Mouse (Mus musculus) ES-E14 (cell line): ENCODE results near the gene Mdh1. TPM values are rescaled to one million over a fixed set of nuclear protein-coding genes. Genes with fewer than 3 reads are reported as not detected.

Experiments used
- DNase-seq: peaks from one replicate; pipeline ENCODE4 v3.0.0-alpha.2; 2013; ENCODE audit warnings: low read depth, low spot score
- H3K27ac ChIP-seq: 2 replicates; pipeline ENCODE4 v1.5.1; 2012; ENCODE audit warnings: low read depth, mild to moderate bottlenecking, low read length, moderate library complexity, mixed read lengths; ENCODE audit not compliant: poor library complexity, insufficient read depth, severe bottlenecking
- H3K36me3 ChIP-seq: 2 replicates; pipeline ENCODE4 v1.6.1; 2012; ENCODE audit warnings: mild to moderate bottlenecking, low read length, moderate library complexity, mixed read lengths; ENCODE audit not compliant: control insufficient read depth, poor library complexity, insufficient read depth, severe bottlenecking
- H3K4me1 ChIP-seq, 2 experiments: fragments of 150-350 bp in 1 of 2; sonication (generic) in 1 of 2; 2 replicates each; pipeline ENCODE4 v1.6.1; 2012; ENCODE audit warnings: low read length in 2 of 2, mild to moderate bottlenecking in 1 of 2, mixed read lengths in 1 of 2; ENCODE audit not compliant: control insufficient read depth in 2 of 2, insufficient read depth in 2 of 2, poor library complexity in 1 of 2
- H3K4me3 ChIP-seq, 2 experiments: fragments of 150-350 bp in 1 of 2; sonication (generic) in 1 of 2; 2 replicates each; pipeline ENCODE4 v1.5.1; 2012; ENCODE audit warnings: low read length in 2 of 2, low read depth in 1 of 2, mild to moderate bottlenecking in 1 of 2, mixed read lengths in 1 of 2; ENCODE audit not compliant: insufficient read depth in 1 of 2, poor library complexity in 1 of 2, severe bottlenecking in 1 of 2
- H3K9ac ChIP-seq: 2 replicates; pipeline ENCODE4 v1.6.1; 2012; ENCODE audit warnings: low read depth, mild to moderate bottlenecking, low read length, mixed read lengths; ENCODE audit not compliant: poor library complexity, insufficient read depth, severe bottlenecking
- H3K9me3 ChIP-seq: fragments of 150-350 bp; sonication (generic); 2 replicates; pipeline ENCODE4 v1.6.1; 2012; ENCODE audit warnings: low read depth, mild to moderate bottlenecking, low read length; ENCODE audit not compliant: control insufficient read depth, insufficient read depth
- CHD2 ChIP-seq: IDR thresholded peaks from 2 replicates; pipeline ENCODE4 v1.6.1; 2014; ENCODE audit warnings: mild to moderate bottlenecking, low read depth, low read length, inconsistent platforms
- HCFC1 ChIP-seq: IDR thresholded peaks from 2 replicates; pipeline ENCODE4 v1.6.1; 2012; ENCODE audit warnings: low read length, inconsistent platforms, borderline replicate concordance; ENCODE audit not compliant: insufficient read depth
- MAFK ChIP-seq: IDR thresholded peaks from 2 replicates; pipeline ENCODE4 v1.6.1; 2014; ENCODE audit warnings: mild to moderate bottlenecking, low read depth, low read length, inconsistent platforms; ENCODE audit not compliant: insufficient read depth
- ZC3H11A ChIP-seq: IDR thresholded peaks from 2 replicates; pipeline ENCODE4 v1.6.1; 2012; ENCODE audit warnings: low read depth, mild to moderate bottlenecking, inconsistent platforms, low read length, borderline replicate concordance
- ZNF384 ChIP-seq: IDR thresholded peaks from 2 replicates; pipeline ENCODE4 v1.6.1; 2012; ENCODE audit warnings: low read depth, low read length, inconsistent platforms
- in situ Hi-C, 2 experiments: fragments of 600-800 bp; cut with MboI; formaldehyde crosslinking; loops; one replicate each; pipeline ENCODE4 v1.15.1; 2025; ENCODE audit warnings: low sequenced_read_pairs in 2 of 2, inconsistent platforms in 1 of 2; ENCODE audit not compliant: unreplicated experiment in 2 of 2
- total RNA-seq: library from RNA; depleted of rRNA; stranded (reverse); fragments of 300-350 nt; gene quantifications from 2 replicates; pipeline ENCODE4 v1.2.3, GENCODE M21; 2012

The Mdh1 gene
- total RNA-seq, 1 experiment: 141 TPM

DNA sequence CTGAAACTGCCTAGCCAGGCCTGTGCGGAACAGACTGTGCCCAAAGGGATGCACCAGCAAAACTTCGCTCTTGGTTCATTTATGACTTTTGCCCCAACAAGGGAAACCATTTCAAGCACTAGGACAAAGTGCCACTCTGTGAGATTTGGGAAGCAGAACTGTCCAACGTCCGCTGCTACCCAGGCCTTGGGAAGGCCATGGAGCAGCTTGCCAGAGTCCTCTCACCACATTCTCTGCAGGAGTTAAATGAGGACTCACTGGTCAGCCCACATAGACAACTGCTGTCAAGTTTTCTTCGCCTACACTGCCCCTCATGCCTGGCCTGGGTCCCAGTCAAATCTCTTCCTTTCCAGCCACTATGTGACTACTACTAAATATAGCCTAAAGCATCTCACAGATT is 10.8 kb downstream of the Mdh1 start:
- Histone ChIP-seq H3K36me3 (peaks cover 8% of the 10 kb centered on the region), H3K4me3 (no peak overlapping the region), H3K27ac (no peak overlapping the region), H3K9ac (no peak overlapping the region), H3K9me3 (no peaks in the 10 kb centered on the region), H3K4me1 (no peaks in the 10 kb centered on the region)
- TF ChIP-seq ZC3H11A (no peak), MAFK (no peak), ZNF384 (no peak), CHD2 (no peak), HCFC1 (no peak)
- no peak for DNase-seq
- in situ Hi-C loops: no loop called here

DNA sequence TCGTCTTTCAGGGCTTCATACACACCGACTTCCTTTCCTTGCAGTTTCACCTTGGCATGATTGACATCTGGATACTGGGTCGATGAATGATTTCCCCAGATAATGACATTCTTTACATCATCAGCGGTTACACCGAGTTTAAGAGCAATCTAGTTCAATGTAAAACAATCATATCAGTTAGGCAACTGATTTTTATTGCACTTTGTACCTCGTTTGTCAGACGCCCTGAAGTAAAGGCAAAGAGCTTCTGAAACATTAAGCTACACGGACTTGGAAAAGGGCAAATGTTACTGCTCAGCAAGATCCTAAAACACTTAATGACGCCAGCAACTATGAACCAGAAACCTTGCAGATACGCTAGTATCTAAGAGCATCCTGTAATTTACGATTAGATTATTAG is 12.4 kb downstream of the Mdh1 start:
- in situ Hi-C loops: no loop called here
- H3K36me3 ChIP-seq: peaks cover 4% of the 10 kb centered on the region
- no peaks in the 10 kb centered on the region for H3K4me1 ChIP-seq
- TF ChIP-seq CHD2 (no peak), MAFK (no peak), ZNF384 (no peak), HCFC1 (no peak), ZC3H11A (no peak)
- no peaks in the 10 kb centered on the region for H3K9me3 ChIP-seq
- no peak overlapping the region for H3K4me3 ChIP-seq
- no peak overlapping the region for H3K27ac ChIP-seq
- DNase-seq: no peak
- H3K9ac ChIP-seq: no peak overlapping the region

DNA sequence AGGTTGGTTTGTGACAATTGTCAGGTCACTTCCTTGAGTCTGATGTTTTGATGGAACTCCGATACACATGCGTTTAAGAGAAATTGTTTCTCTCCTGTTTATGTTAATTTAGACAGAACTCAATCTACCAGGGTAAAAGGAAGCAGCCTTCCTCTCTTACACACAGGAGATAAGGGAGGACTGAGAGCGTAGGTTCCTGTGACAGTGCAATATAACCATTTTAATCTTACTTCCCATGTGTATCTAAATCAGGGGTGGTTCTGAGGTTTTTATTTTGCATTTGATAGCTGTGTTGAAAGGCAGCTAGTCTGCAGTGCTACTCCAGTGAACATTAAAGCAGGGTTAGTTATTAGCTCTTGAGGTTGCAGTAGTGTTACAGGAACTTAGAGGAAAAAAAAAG is 20.1 kb downstream of the Mdh1 start:
- Histone ChIP-seq H3K9me3 (no peaks in the 10 kb centered on the region), H3K4me1 (no peaks in the 10 kb centered on the region), H3K36me3 (no peaks in the 10 kb centered on the region), H3K9ac (no peak overlapping the region), H3K4me3 (no peak overlapping the region), H3K27ac (no peak overlapping the region)
- DNase-seq: no peak
- TF ChIP-seq ZNF384 (no peak), CHD2 (no peak), MAFK (no peak), ZC3H11A (no peak), HCFC1 (no peak)
- in situ Hi-C loops: no loop called here

DNA sequence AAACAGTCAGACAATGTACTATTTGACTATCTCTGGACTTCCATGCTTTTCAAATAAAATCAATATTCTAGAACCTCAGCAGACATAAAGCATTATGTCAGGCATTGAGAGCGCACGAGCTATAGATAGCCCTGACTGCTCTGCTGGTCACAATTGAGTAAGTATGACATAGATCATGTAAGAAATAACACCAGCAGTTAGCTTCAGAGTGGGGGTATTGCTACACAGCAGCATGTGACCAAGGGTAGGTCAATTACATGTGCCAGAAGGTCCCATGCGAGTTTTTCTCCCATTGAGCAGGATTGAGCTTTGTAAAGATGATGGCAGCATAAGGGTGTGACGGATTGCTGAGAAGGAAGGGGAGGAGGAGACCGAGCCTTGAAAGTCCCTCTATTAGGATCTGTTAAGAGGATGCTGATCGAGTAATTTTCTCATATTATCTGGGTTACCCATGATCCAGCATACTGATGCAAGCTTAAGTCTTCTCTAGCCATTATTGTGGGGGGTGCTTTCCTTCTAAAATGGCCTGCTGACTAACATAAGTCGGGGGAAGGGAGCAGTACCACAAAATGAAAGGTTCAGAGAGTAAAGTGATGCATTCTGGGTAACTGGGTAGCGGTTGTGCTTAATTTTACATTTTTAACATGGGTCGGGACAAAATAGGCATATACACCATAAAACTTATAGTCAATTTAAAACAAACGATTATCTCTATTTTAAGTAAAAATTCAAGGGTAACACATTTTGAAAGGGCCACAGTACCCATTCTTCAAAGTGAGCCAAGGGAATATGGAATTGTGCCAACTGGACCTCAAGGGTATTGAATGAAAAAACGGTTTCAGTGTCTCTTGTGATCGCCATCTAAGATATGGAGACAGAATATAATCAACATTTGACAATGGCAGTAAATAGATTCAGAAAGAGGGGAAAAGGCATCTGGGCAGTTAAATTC is 21.7 kb downstream of the Mdh1 start:
- no peak for DNase-seq
- Histone ChIP-seq H3K36me3 (no peaks in the 10 kb centered on the region), H3K4me3 (no peak overlapping the region), H3K9ac (no peak overlapping the region), H3K27ac (no peak overlapping the region), H3K4me1 (no peaks in the 10 kb centered on the region), H3K9me3 (no peaks in the 10 kb centered on the region)
- no peak for TF ChIP-seq CHD2
- TF ChIP-seq ZNF384: no peak
- in situ Hi-C loops: no loop called here

DNA sequence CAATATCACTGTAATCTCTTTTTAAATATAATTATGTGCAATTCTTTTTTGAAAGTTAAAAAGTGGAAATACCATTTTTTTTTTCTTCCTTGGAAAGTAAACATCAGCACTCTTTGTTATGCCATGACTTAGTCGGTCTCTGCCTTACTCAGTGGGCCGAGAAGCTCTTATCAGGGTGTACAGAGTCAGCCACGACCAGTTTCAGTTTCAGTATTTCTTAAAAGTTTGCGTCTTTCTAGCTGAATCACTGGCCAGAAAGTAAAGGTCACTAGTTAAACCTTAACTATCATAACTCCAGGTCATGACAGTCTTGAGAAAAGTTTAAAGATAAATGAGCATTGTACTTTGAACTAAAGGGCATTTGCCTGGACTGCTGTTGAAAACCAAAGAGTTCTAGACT is 22.4 kb downstream of the Mdh1 start:
- H3K9ac ChIP-seq: no peak overlapping the region
- H3K4me1 ChIP-seq: no peaks in the 10 kb centered on the region
- in situ Hi-C loops: no loop called here
- H3K4me3 ChIP-seq: no peak overlapping the region
- no peak for DNase-seq
- TF ChIP-seq ZNF384: no peak
- TF ChIP-seq MAFK: no peak
- no peak for TF ChIP-seq CHD2
- TF ChIP-seq HCFC1: no peak
- no peak for TF ChIP-seq ZC3H11A
- no peaks in the 10 kb centered on the region for H3K9me3 ChIP-seq
- no peak overlapping the region for H3K27ac ChIP-seq
- H3K36me3 ChIP-seq: no peaks in the 10 kb centered on the region
